Mouse (Mus musculus) E14TG2a.4 (cell line): ENCODE results near the gene Ablim1.

Source experiments
- H3K27me3 ChIP-seq: 2 replicates; pipeline ENCODE4 v1.6.1; 2014; ENCODE audit warnings: low read length, control low read depth; ENCODE audit not compliant: insufficient read depth
- H3K36me3 ChIP-seq: 2 replicates; pipeline ENCODE4 v1.6.1; 2014; ENCODE audit warnings: low read length, control low read depth; ENCODE audit not compliant: insufficient read depth
- H3K4me1 ChIP-seq: replicated peaks from 2 replicates; pipeline ENCODE4 v1.6.1; 2014; ENCODE audit warnings: low read depth, low read length, control low read depth
- H3K4me3 ChIP-seq: replicated peaks from 2 replicates; pipeline ENCODE4 v1.5.1; 2014; ENCODE audit warnings: mild to moderate bottlenecking, low read length
- H3K9me3 ChIP-seq: 2 replicates; pipeline ENCODE4 v1.6.1; 2014; ENCODE audit warnings: low read length, control low read depth
- CTCF ChIP-seq: conservative IDR thresholded peaks from 2 replicates; pipeline ENCODE4 v1.5.1; 2014; ENCODE audit warnings: low read length
- NANOG ChIP-seq: IDR thresholded peaks from 2 replicates; pipeline ENCODE4 v1.6.1; 2014; ENCODE audit warnings: borderline replicate concordance, low read length, mixed read lengths
- POU5F1 ChIP-seq: IDR thresholded peaks from 2 replicates; pipeline ENCODE4 v1.6.1; 2014; ENCODE audit warnings: low read length, borderline replicate concordance

The Ablim1 gene

DNA sequence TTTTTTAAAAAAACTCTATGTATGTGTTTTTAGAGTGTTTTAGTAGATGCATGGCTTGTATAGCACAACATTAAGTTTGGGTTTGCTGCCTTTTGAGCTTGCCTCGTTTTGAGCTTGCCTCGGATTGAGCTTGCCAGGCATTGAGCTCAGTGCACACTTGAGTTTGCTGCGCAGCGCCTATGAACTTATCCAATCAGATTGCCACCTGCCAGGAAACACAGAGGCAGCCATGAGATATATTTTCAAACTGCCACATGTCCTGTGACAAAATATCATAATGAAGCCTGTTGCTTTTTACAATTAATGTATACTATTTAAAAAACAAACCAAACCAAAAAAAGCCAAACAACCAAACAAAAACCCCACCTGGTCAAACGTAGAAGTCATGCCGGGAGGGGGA, 16.5 kb upstream of the Ablim1 start:
- TF ChIP-seq NANOG = no peak
- TF ChIP-seq POU5F1 = no peak
- TF ChIP-seq CTCF = no peak
- Histone ChIP-seq H3K36me3 (no peaks in the 10 kb centered on the region), H3K4me1 (peaks cover 40% of the 10 kb centered on the region), H3K27me3 (no peaks in the 10 kb centered on the region), H3K9me3 (no peaks in the 10 kb centered on the region), H3K4me3 (no peak overlapping the region)

DNA sequence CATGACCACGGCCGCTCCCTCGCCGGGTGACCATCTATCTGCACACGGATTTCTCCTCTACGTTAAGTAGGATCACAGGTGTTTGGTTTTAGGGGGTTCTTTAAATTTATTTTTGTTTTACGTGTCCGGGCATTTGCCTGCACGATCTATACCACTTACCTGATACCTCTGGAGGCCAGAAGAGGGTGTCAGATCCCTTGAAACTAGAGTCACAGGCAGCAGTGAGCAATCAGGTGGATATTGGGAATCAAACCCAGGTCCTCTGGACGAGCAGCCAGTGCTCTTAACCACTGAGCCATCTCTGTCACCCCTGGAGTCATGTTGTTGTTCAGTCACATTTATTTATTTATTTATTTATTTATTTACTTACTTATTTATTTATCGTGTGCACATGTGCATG, 15.6 kb upstream of the Ablim1 start:
- H3K4me3 ChIP-seq = no peak overlapping the region
- H3K4me1 ChIP-seq = peaks cover 40% of the 10 kb centered on the region
- H3K36me3 ChIP-seq = no peaks in the 10 kb centered on the region
- no peaks in the 10 kb centered on the region for H3K9me3 ChIP-seq
- no peaks in the 10 kb centered on the region for H3K27me3 ChIP-seq
- TF ChIP-seq NANOG (no peak), POU5F1 (no peak), CTCF (no peak)

DNA sequence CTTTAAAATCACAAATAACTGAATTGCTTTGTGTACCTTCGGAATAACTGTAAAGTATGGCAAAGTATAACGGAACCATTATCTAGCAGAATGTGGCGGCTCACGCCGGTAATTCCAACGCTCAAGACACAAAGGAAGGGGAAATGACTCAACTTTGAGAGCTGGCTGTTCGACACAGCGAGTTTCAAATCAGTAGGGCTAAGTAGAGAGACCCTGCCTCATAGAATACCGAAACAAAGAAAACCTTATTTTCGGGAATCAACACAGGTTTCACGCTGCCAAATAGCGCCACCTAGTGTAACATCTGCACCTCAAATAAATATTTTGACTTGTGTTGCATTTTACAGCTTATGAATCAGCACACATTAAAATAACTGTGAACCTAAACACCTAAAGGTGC, 14.1 kb upstream of the Ablim1 start:
- H3K9me3 ChIP-seq = no peaks in the 10 kb centered on the region
- H3K36me3 ChIP-seq = no peaks in the 10 kb centered on the region
- H3K4me1 ChIP-seq = peaks cover 27% of the 10 kb centered on the region
- TF ChIP-seq POU5F1 (no peak), CTCF (peak; percentile 79), NANOG (no peak)
- no peak overlapping the region for H3K4me3 ChIP-seq
- peaks cover 9% of the 10 kb centered on the region for H3K27me3 ChIP-seq

DNA sequence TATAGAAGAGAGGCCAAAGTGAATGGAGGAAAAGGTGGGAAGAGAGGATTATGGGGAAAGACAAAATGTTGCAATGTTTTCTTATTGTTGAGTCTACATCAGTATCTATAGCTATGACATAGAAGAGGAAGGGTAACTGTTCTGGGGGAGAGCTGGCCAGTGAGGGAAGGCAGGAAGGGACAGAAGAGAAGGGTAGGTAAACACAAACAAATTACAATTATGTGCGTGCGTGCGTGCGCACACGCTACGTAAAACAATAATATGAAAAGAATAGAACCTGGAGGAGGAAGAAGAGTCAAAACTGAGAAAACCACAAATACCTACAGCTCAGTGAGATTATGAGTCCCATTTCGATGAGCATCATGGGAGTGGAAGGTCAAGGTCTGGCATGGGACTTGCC, 13.6 kb upstream of the Ablim1 start:
- Histone ChIP-seq H3K9me3 (no peaks in the 10 kb centered on the region), H3K4me1 (peaks cover 29% of the 10 kb centered on the region), H3K36me3 (no peaks in the 10 kb centered on the region), H3K4me3 (no peak overlapping the region), H3K27me3 (peaks cover 14% of the 10 kb centered on the region)
- TF ChIP-seq NANOG (no peak), POU5F1 (no peak)

- Histone ChIP-seq H3K4me3 (no peak overlapping the region), H3K27me3 (peaks cover 14% of the 10 kb centered on the region), H3K4me1 (peaks cover 24% of the 10 kb centered on the region), H3K36me3 (no peaks in the 10 kb centered on the region), H3K9me3 (no peaks in the 10 kb centered on the region)
- TF ChIP-seq POU5F1 = no peak
- no peak for TF ChIP-seq NANOG
- TF ChIP-seq CTCF = no peak
These were observed 13.0 kb upstream of the Ablim1 start for GRCm38 (mm10) chr19:57327679-57328078.

DNA sequence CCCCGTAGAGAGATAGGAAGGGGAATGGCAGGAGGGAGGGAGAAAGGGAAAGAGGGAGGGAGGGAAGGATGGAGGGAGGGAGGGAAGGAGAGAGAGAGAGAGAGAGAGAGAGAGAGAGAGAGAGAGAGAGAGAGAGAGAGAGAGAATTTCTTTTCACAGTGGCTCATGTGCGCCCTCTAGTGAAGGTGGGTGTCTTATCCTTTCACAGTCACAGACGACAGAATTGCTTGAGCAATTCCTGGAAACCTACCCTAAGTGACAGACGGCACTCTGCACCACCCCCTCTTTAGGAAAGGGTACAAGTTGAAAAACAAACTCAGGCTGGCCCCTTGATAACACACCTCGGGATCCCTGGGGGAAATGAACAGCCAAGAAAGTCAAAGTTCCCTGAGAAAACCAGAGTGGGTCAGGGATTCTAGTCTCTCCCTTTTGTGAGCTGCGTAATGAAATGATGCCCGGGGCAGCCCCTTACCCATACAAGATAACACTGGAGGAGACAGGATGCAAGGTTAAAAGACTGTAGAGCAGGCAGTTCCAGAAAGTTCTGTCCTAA, 11.1 kb upstream of the Ablim1 start:
- TF ChIP-seq CTCF (no peak; the same call in 1 of the 2 replicates), POU5F1 (no peak), NANOG (no peak)
- no peaks in the 10 kb centered on the region for H3K9me3 ChIP-seq
- H3K4me1 ChIP-seq = peaks cover 17% of the 10 kb centered on the region
- H3K4me3 ChIP-seq = no peak overlapping the region
- H3K36me3 ChIP-seq = no peaks in the 10 kb centered on the region
- H3K27me3 ChIP-seq = peaks cover 14% of the 10 kb centered on the region

DNA sequence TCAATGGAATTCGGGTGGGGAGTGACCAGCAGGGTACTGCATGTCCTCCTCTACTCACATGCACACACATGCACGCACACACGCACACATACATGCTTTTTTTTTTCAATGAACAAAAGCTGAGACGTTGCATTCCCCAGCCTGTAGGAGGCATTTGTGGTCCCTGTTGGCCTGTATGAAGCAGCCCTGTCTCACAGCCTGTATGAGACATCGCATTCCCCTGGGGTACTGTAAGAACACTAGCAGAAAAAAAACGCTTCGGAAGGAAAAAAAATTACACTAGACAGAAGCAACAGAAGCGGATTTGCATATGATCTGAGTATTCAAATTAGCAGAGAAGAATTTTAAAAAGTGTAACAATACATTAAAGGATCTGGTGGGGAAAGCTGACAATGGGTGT, 8.4 kb upstream of the Ablim1 start:
- Histone ChIP-seq H3K4me3 (no peak overlapping the region), H3K9me3 (no peaks in the 10 kb centered on the region), H3K27me3 (peaks cover 14% of the 10 kb centered on the region), H3K36me3 (no peaks in the 10 kb centered on the region), H3K4me1 (peaks cover 17% of the 10 kb centered on the region)
- TF ChIP-seq CTCF (no peak), POU5F1 (no peak), NANOG (no peak)

DNA sequence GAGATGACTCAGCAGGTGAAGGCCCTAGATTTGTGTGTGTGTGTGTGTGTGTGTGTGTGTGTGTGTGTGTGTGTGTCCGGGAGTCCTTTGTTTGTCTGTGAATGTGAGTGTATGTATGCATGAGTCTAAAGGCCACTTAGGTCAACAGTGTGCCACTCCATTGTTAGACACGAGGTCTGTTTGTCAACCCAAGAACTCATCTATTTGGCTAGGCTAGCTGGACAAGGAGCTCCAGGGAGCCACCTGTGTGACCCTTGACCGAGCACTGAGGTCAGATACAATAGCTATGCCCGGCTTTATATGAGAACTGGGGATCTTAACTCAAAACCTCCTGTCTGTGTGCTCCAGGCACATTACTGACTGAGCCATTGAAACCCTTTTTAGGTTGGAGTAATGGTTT, 7.8 kb upstream of the Ablim1 start:
- Histone ChIP-seq H3K27me3 (peaks cover 14% of the 10 kb centered on the region), H3K4me3 (no peak overlapping the region), H3K9me3 (no peaks in the 10 kb centered on the region), H3K4me1 (peaks cover 17% of the 10 kb centered on the region), H3K36me3 (no peaks in the 10 kb centered on the region)
- TF ChIP-seq NANOG (no peak), POU5F1 (no peak), CTCF (no peak)

DNA sequence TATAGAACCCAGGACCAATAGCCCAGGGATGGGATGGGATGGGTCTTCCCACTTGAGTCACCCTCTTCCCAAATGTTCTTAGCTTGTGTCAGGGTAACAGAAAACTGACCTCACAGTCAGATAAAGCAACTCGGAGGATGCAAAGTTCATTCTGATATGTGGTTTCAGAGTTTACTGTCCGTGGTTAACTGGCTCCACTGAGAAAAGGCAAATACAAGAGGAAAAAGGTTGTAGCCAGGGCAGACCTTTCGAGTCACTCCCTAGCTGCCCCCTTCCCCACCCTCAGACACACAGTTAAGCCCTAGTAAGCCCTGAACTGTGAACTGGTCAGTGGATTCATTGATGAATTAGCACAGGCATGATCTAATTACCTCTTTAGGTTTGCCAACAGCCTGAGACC, 7.1 kb upstream of the Ablim1 start:
- H3K9me3 ChIP-seq = no peaks in the 10 kb centered on the region
- no peaks in the 10 kb centered on the region for H3K36me3 ChIP-seq
- H3K27me3 ChIP-seq = peaks cover 14% of the 10 kb centered on the region
- TF ChIP-seq NANOG = no peak
- no peak for TF ChIP-seq POU5F1
- no peak for TF ChIP-seq CTCF
- no peak overlapping the region for H3K4me3 ChIP-seq
- H3K4me1 ChIP-seq = peaks cover 12% of the 10 kb centered on the region
